Mouse (Mus musculus): ENCODE measurements around the gene F5.

DNA sequence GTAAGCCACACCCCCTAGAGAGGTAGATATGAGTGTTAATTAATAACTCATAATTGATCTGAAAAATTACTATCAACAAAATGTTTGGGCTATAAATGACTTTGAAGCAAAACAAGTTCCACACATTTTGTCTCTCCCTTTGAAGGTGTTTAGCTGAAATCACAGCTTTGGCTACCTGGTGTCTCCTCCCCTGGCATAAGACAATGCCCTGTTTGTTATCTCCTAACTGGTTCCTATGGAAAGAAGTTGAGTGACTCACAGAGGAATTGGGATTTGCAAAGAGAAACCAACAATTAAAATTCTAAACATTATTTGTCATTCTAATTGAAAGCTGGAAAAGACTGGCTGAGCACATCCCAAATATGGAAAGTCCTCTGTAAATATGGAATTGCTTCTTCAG lies 71.5 kb downstream of the F5 start:
- TF ChIP-seq POLR2A (IDR thresholded peaks at IDR 0.05; ENCODE audit: low read depth, low read length) (no peak), CTCF (IDR thresholded peaks at IDR 0.05; ENCODE audit: borderline replicate concordance, insufficient read depth, low read length) (no peak)
